Mouse (Mus musculus) left cerebral cortex, postnatal 14 days (tissue): ENCODE measurements around the gene Gm11983. TPM values are rescaled to one million over a fixed set of nuclear protein-coding genes. Genes with fewer than 3 reads are reported as not detected.
"Not testable (repeated sequence)": the region's sequence is repeated elsewhere in the genome, so short reads cannot be mapped to it uniquely, and the experiment has no call there.

Source experiments
- DNase-seq, 2 experiments: peaks; one replicate each; pipeline ENCODE4 v3.0.0; 2021 to 2022; ENCODE audit warnings: low spot score in 2 of 2, mixed read lengths in 1 of 2
- intact Hi-C: fragments of 180-260 bp; cut with DNase I; formaldehyde crosslinking; loops from one replicate; pipeline ENCODE4 v1.15.1; 2025
- long read RNA-seq, 2 experiments: library from polyadenylated mRNA; stranded (forward); transcript quantifications; one replicate each; pipeline ENCODE4 v2.0.0; 2021
- total RNA-seq, 2 experiments: library from RNA; stranded (reverse); gene quantifications; 2 replicates each; pipeline ENCODE4 v1.2.3; 2021

The Gm11983 gene
- not detected for total RNA-seq
- long read RNA-seq, experiment 1: 0 reads
- long read RNA-seq, experiment 2: 0 reads

GRCm38 (mm10) chr11:6837554-6837953 is at the start of gene Gm11983:
Gene Gm11983, minus strand, starts transcription at chr11:6837654.
- intact Hi-C loops: no loop called here
- DNase-seq: no peak

GRCm38 (mm10) chr11:6883045-6883444 is 45.6 kb upstream of the Gm11983 start:
- intact Hi-C loops, DNase-seq: not testable (repeated sequence)

DNA sequence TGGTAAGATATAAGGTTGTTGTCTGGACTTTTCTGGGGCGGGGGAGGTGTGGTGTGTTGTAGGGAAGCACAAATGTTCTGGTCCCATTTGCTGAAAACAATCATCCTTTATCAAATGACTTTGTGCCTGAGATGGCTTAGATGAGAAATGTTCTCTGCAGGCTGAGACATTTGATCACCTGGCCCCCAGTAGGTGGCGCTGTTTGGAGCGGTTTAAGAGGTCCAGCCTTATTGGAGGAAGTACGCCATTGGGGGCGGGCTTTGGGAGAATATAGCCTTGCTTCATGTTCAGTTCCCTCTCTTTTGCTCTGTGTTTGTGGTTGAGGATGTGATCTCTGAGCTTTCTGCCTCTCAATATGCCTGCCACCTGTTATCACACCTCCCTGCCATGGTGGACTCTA is 44.2 kb upstream of the Gm11983 start:
- intact Hi-C loops: no loop called here
- no peak for DNase-seq

GRCm38 (mm10) chr11:6877740-6878139 is 40.3 kb upstream of the Gm11983 start:
- intact Hi-C loops: no loop called here
- DNase-seq: no peak

DNA sequence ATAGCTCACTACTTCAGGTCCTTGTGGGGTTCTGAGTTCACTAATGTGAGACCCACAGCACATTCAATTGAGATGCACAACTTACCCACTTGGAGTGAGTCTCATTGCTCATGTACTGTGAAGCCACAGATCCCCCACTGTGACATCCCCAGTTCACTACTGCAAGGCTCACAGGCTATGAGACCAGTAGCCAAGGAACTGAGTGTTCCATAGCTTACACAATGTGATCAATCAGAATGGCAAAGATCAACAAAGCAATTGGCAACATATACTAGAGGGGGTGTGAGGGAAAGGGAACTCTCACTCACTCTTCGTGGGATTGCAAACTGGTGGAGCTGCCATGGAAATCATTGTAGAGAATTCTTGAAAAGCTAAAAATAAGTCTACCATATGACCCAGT is 33.5 kb upstream of the Gm11983 start:
- no peak for DNase-seq
- intact Hi-C loops: no loop called here

GRCm38 (mm10) chr11:6865536-6865935 is 28.1 kb upstream of the Gm11983 start:
- intact Hi-C loops: no loop called here
- no peak for DNase-seq

DNA sequence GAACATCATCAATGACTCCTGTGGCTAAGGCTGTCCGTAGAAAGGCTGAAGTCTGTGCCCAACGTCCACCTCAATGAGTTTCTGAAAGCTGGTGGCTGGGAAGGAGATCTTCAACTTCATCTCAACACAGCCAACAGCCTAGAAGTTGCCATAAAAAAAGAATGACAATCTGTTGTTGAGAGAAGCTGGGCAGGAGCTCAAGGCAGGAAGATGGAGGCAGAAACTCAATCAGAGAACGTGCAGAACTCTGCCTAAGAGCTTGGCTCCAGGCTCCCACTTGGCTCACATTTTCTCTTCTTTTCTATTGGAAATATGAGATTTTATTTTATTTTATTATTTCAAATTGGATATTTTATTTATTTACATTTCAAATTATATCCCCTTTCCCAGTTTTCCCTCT is 24.7 kb upstream of the Gm11983 start:
- no peak for DNase-seq
- intact Hi-C loops: no loop called here

DNA sequence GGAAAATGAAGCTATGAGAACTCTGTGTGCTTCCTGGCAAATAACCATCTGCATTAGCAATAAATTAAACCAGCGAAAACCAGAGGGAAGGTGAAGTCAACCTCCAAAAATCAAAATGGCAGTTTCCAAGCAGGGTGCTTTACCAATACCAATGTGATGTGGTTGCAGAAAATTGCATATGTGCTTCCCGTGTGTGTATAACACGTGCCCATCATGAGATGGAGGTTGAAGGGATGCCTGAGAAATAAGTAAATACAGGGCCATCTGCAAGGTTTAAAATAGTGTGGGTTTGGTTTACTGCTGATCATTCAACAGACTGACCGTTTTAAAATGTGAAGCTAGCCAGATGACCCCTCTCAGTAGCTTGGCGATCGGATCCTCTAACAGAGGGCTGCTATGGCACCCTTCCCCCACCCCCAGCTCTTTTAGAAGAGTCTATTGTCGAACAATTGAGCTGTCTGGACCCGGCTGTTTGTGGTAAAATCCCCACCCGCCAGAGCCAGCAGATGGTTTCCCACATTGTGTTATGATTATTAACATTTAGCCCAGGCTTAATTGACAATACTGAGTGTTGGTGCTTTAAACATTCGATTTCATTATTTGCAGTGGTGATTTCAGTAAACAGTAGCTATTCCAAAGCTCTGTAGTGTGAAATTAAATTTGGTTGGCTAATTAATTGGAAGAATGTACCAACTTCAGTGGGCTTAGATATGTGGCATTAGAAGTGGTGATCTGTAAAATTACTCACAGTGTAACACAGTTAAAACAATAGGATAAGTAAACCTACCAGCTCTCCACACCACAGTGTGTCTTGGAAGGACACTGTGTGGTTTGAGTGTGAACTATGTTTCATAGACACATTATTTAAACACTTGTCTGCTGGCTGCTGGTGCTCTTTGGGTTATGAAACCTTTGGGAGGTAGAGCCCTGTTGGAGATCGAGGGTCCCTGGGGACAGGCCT is 22.7 kb upstream of the Gm11983 start:
- DNase-seq: no peak

DNA sequence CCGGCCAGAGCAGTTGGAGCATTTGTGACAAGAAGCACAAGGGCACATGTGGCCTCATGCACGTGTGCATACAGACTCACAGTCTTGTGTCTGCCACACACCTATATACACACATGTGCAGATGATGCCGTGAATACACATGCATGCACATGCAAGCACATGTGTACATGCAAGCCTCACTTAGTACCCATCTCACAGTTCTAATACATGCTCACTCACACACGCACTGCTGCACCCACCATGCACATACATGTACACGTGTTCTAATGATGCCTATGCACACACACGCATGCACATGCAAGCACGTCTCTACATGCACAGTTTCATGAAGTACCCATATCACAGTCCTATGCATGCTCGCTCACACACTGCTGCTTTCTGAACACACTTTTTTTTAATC is 21.6 kb upstream of the Gm11983 start:
- no peak for DNase-seq
- intact Hi-C loops: no loop called here

More for the DNA sequence above, 22.7 kb upstream of the Gm11983 start:
- intact Hi-C loops: no loop called here

DNA sequence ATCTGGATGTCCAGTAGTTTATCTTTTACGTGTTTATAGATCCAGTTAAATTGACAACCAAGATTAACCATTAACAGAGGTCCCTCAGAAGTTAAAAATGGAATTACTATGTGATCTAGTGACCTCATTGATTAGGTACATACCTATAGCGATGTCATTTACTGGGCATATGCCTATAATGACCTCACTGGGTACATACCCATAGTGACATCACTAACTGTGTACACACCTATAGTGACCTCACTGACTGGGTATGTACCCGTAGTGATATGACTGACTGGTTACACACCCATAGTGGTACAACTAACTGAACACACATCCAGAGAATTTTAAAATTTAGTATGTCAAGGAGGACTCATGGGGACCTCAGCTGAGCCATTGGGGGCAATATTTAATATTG is 18.5 kb upstream of the Gm11983 start:
- intact Hi-C loops: no loop called here
- no peak for DNase-seq

DNA sequence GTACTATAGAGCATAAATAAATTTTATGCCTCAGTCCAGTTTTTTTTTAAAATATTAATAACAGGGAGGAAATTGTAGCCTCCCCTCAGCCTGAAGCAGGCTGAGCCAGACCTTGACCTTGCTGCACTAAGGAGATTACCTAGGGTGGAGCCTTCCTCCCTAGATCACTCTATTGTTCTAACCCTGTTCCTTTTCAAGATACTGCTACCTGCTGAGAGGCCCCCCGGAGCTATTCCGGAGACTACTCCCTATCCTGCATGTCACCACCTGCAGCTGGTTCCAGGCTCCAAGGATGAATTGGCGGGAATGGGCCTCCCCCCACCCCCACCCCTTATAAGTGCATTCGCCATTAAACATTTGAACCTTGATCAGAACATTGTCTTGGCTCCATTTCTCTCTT is 15.9 kb upstream of the Gm11983 start:
- intact Hi-C loops, DNase-seq: not testable (repeated sequence)

- DNase-seq: no peak
These were observed 6.4 kb upstream of the Gm11983 start for GRCm38 (mm10) chr11:6843831-6844230.

DNA sequence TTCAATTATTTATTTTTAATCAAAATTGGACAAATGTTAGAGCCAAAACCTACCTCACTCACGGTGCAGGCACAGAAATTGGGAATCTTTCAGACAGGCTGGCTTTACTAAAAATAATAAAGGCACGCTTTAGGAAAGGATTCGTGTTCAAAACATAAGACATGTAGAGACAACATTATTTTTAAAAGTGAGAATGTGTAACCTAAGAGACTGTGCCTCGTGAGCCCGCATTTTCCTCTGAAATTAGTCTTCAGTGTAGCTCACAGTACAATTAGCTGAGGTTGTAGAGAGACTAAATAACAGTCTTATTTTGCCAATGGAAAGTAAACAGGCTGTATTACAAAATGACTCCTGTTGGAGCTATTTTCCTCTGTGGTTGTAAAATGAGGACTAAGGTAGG is 4.7 kb upstream of the Gm11983 start:
- peak in 1 of 2 experiments; percentile 38 for DNase-seq
- intact Hi-C loops: no loop called here

More at GRCm38 (mm10) chr11:6843831-6844230, 6.4 kb upstream of the Gm11983 start:
- intact Hi-C loops: no loop called here

GRCm38 (mm10) chr11:6840775-6841174 is 3.3 kb upstream of the Gm11983 start:
- intact Hi-C loops: no loop called here
- no peak for DNase-seq

GRCm38 (mm10) chr11:6834636-6835035 is 2.8 kb downstream of the Gm11983 start:
- no peak for DNase-seq
- intact Hi-C loops: no loop called here

- intact Hi-C loops: no loop called here
- DNase-seq: no peak
These were observed 3.7 kb downstream of the Gm11983 start for GRCm38 (mm10) chr11:6833731-6834130.

GRCm38 (mm10) chr11:6831931-6832330 is 5.5 kb downstream of the Gm11983 start:
- intact Hi-C loops: no loop called here
- no peak for DNase-seq

- intact Hi-C loops: no loop called here
- DNase-seq: no peak
These were observed 9.3 kb downstream of the Gm11983 start for GRCm38 (mm10) chr11:6828196-6828595.

- intact Hi-C loops: no loop called here
- DNase-seq: no peak
These were observed 11.3 kb downstream of the Gm11983 start for GRCm38 (mm10) chr11:6826157-6826556.

DNA sequence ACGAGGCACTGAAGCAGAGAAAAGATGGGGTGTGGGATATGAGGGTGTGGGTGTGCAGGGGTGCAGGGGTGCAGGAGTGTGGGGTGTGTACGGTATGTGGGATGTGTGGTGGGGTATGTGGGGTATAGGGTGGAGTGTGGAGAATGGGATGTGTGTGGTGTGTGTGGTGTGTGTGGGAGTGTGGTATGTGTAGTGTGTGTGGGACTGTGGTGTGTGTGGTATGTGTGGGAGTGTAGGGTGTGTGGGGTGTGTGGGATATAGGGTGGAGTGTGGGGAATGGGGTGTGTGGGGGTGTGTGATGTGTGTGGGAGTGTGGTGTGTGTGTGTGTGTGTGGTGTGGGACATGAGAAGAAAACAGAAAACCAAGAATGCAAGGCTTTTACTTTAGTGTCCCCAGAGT is 14.3 kb downstream of the Gm11983 start:
- no peak for DNase-seq
- intact Hi-C loops: no loop called here

DNA sequence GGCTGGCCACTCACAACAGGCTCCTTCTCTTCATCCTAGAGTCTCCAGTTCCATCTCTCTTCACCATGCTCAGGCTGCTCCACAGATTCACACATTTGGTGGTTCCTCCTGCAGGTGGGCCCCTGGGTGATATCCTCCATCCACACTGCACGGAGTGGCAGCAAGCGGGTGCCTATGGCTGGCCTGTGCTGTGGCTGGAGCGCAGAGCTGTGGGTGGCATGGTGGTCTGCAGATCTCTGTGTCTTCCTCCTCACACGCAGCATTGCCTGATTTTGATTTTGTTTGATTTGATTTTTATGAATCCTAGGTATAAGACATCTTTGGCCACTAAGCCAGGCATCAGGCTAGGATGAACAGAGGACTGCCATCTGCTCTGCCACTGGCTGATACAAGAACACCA is 23.0 kb downstream of the Gm11983 start:
- intact Hi-C loops: no loop called here
- no peak for DNase-seq
